Mouse (Mus musculus): ENCODE results near the gene Gpcpd1.
"Not testable (repeated sequence)": the region's sequence is repeated elsewhere in the genome, so short reads cannot be mapped to it uniquely, and the experiment has no call there.

The Gpcpd1 gene

DNA sequence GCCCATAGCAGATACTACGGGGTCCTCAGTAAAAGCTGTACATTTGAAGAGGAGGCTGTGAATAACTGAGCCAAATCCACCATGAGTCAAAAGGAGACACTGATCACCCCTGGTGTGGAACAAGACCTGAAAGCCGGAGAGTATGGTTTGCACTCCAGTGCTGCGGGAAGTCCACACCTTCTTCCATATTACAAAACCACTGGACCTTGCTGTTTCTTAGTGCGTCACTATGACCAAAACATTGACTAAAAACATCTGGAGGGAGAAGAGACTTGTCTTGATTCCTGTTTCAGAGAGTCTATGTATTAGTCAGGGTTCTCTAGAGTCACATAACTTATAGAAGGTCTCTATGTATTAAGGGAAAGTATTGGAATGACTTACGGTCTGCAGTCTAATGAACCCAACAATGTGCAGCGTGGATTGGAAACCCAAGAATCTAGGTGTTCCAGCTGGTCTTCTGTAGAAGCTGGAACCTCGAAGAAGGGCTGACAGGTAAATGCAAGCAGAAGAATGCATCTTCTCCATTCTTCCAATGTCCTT is at the start of gene Gpcpd1:
Gene Gpcpd1 (minus strand): TSS at position 490 of the 540 bp plus-strand sequence.
- no peak for DNase-seq (ENCODE audit: low spot score)

DNA sequence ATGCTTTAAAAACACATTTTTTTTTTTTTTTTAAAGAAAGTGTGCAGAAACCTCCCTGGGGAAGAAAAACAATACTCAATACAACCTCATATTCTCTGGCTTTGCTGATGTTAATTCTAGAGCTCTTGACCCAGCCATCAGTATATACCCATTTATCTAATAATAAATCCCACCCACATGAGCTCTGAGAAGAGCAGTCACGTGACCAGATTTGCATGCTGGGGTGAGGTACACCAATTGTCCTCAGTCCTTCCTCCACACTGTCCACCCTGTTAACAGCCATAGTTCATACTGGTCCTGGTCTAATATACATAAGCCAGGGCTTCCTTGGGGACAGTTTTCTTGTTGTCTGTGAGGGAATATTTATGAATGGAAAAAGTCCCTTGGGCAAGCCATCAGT is 49.0 kb upstream of the Gpcpd1 start:
- no peak for DNase-seq (ENCODE audit: low spot score)

DNA sequence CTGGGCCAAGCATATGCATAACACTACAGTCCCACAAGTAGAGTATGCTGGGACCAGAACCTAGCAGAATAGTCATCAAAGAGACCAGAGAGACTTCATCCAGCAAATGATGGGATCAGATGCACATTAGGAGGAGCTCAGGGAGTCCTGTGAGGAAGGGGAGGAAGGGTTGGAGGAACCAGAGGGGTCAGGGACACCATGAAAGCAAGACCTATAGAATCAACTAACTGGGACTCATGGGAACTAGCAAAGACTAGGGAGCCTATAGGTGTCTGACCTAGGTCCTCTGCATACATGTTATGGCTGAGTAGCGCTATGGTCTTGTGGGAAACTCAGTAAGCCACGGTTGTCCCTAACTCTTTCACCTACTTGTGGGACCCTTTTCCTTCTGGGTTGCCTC is 41.1 kb upstream of the Gpcpd1 start:
- no peak for DNase-seq (ENCODE audit: low spot score)

DNA sequence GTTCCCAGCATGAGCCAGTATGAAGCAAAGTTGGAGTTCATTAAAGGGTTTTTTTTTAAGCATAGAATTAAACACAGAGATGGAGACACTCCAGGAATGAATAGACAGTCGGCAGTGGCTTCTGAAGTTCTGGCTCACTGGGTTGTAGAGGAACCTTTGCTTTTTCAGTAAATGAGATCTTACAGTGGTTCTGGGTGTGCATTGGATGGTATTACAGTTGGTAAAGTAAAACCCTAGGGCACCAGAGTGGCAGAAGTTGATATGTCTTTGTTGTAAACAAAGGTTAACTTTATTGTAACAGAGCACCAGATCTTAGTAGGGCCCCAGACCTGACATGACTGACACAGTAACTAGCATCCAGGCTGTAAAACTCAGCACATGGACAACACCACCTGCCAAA is 35.6 kb upstream of the Gpcpd1 start:
- no peak for DNase-seq (ENCODE audit: low spot score)

DNA sequence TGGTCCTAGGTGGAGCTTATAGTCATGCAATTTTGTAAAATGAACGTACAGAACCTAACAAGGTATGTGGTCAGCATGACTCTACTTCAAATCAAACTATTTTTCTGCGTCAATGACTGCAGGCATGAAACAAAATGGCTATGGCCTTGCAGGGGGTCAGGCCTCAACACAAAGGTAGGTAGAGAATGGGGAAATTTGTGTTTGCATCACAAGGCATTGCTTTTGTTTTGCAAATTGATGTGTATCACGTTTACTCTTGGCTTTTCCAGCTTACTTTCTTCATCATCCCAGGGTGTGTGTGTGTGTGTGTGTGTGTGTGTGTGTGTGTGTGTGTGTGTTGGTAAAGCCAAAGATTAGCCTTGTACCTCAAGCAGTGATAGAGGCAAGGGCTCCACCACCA is 30.2 kb upstream of the Gpcpd1 start:
- no peak for DNase-seq (ENCODE audit: low spot score)

DNA sequence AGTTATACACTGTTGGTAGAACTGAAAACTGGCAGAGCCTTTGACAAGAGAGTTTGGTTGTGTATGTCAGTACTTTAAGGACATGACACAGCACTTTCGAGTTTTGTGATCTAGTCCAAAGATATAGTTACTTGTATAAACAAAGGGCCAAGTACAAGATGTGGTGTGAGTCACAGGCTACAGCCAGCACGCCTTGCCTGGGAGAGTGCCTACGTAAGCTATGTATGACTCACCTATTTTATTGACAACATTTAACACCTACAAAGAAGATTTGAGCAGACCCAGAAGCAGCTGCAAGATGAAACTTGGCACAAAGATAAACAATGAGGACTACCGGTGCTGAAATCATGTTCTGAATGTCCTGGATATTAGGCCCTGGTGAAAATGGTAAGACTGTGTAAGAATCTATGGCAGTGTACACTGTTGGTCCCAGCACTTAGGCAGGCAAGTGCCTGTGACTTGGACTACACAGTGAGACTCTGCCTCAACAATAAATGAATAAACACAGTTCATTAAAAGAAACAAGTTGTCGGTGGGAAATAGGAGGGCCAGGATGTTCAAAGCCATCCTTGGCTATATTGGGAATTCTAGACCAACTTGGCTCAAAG is 26.2 kb upstream of the Gpcpd1 start:
- DNase-seq (ENCODE audit: low spot score) = no peak

DNA sequence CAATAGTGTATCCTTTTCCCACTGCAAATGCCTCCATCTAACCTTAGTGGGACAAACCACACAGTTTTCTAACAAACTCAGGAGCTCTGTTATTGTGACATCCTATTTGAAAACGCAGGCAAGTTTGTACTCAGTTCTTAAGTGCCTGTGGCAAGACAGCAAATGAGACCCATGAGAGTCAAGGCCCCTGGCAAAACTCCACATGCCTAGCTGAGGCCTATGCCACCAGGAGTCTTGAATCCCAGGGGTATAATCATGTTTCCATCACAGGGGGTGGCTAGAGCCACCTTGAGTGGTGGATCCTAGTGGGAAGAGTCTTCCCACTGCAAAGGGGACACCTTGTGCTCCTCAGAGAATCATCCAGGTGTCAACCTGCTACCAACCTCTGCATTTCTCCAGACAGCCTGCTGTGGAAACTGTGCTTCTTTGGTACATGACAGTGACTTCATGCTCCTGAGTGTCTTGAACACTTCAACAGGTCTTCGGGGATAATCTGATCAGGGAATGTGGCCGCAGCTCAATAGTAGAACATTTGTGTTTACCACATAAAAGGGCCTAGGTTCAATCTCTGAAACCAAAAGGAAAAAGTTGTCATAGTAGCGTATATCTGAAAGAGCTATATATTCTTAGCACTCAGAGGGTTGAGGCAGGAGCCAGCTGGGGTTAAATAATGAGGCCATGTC is 24.2 kb upstream of the Gpcpd1 start:
- DNase-seq (ENCODE audit: low spot score) = no peak

DNA sequence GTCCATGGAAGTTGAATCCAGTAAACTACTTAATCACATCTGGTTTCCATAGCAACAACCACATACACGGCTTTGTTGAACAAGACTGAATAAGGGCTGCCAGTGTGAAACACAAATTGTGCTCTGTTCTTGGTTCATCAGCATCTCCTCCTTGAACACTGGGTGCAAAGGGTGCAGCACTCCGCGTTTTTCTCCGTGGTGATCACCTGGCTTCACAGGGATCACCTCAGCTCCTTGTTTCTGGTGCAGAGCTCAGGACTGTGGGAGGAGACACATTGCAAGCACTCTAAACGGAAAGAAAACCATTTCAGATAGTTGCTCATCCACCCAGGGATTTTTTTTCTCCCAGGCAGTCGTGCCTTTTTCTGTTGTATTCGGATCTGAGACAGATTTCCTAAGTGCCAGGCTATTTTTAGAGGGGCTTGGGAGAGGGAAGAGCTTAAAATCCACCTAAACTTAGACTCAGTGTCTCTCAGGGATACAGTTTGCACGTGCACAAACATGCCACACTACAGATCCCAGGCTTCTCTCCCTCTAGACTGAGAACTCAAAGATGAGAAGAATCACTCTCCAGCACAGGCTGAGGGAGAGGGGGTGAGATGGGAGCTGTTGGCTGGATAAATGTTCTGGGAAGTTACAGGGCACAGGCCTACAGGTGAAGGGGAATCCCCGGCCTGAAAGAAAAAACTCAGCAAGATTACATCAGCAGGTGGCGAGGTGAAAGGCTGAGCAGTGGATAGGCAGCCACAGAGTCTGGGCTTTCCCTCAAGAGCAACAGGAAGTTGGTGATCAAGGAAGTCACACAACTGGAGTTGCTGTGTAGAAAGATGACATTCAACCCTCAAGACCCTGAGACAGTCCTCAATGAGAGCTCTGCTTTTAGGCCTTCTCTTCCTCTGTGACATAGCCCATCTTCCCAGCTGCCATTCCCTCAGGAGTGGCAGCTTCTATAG is 19.9 kb upstream of the Gpcpd1 start:
- no peak for DNase-seq (ENCODE audit: low spot score)

DNA sequence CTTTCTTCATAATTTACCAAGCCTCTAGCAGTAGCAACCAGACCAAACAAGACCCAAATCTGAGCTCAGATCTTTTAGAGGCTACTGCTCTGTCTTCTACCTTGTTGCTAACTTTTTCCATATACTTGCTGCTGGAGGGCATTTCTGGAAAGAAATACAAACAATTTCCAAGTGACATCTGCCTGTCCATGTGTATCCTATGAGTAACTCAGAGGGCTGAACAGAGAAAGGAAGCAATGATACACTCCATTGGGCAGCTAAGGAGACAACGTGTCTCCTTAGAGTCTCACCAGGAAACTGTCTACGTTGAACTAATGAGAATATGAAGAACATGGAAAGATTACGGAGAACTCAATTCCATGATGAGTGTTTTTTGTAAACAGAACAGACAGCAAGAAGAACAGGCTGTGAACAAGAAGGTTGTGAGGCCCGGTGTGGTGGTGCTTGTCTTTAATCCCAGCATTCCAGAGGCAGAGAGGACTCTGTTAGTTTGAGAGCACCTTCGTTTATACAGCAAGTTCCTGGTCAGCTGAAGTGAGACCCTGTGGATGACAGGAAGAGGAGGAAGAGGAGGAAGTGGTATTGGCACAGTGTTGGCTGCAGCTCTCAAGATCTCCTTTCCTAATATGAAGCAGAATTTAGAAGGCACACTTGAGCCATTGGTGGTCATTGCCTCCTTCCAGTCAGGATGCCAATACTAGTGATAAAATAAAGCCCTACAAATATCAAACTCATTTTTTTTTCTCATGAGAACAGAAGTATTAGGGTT is 18.4 kb upstream of the Gpcpd1 start:
- DNase-seq (ENCODE audit: low spot score) = no peak

DNA sequence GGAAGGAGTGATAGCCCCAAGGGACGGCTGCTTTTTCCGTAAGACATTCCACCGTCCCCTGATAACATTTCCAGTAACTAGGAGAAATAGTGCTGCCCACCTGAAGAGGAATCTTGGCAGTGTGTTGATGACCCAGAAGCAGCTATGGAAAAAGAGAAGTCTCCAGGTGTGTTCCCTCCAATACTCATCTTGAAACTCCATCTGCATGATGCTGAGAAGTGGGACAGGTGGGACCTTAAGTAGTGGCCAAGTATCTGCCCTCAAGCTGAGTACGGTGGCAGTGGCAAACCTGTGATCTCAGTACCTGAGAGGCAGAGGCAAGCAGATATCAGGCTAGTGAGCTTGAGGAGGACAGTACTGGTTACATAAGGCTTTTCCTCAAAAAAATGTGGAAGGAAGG is 17.4 kb upstream of the Gpcpd1 start:
- DNase-seq (ENCODE audit: low spot score) = no peak

DNA sequence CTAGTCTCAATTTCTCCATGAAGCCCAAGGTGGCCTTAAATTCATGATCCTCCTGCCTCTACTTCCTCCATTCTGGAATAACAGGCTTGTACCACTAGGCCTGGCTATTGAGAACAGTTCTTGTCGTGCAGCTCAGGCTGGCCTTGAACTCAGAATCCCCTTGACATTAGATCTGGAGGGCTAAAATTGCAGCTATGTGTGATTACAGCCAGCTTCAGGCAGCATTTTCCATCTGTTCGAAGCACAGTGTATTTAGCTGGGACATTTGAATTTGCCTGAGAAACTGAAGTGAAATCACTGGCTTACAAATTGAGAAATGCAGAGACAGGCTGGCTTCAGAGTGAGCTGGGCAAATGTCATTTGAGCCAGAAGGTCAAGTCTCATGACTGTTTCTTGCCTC is 16.2 kb upstream of the Gpcpd1 start:
- DNase-seq (ENCODE audit: low spot score) = no peak

DNA sequence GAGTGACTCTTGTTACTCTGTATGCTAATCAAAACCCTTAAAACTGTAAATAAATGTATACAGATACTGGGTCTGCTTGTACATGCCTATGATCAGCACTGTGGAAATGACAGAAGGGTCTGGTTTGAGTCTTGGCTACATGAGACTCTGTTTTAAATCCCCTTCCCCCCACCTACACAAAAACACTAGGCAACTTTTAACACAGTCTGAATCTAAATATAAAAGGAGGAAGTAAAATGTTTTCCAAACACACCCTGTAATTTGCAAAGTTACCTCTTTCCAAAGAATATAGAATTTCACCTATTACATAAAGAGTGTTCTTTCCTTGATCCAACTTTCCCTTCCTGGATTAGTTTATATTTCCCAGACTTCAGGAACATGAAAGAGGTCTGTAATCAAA is 14.2 kb upstream of the Gpcpd1 start:
- no peak for DNase-seq (ENCODE audit: low spot score)

DNA sequence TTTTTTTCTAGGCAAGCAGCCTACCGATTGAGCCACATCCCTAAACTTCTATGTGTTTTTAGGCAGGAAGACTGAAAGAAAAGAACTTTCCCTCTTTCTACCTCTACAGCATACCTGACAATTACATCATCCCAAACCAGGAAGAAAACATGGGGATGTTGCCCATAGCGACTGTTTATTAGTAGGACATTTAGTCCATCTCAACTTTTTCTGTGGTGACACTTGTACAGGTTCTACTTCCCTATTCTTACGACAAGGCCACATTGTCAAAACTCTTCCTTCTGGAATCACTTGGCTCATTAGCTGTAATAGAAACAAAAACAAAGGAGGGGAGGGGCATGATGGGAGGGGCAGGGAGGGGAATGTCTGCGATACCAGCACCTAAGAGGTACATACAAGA is 12.6 kb upstream of the Gpcpd1 start:
- DNase-seq (ENCODE audit: low spot score) = no peak

DNA sequence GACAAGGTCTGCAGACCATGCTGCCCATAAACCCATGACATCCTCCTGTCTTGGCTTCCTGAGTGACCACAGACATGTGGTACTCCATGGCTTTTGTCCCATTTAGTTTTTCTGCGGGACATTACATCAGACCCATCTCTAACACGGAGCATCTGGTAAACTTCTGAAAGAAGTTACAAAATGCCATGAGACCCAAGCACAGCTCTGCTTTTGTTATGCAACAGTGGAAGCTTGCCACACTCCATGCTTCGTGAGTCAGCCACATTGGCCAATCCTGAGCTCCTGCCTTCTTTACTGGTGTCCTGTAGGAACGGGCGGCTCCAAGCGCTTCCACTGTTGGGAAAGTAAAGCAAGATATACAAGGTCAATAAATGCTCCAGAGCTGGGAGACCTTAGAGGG is 11.6 kb upstream of the Gpcpd1 start:
- no peak for DNase-seq (ENCODE audit: low spot score)

DNA sequence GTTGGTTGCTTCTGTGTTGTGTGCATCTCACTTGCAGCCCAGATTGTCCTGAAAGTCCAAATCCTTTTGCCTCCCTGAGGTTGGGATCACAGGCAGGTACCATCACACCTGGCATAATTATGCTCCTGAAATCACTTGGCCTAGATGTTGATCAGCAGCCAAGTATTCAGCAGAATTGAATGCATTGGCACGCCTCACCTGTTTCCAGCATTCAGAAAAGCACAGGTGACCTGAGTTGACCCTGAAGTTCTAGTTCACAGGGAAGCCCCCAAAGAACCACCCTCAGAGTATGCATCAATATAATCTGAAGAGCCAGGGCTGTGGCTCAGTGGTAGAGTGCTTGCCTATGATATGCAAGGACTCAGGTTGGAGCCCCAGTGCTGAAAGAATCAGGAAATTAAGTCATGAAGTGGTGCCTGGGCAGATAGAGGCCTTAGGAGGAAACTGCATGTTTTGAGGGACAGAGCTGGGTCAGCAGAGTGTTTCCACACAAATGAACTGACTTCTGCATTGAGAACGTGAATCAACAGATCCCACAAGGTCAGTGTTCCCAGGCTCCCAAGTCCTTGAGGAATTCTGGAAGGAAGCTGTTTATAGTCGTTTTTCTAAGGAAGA is 10.4 kb upstream of the Gpcpd1 start:
- DNase-seq (ENCODE audit: low spot score) = no peak

DNA sequence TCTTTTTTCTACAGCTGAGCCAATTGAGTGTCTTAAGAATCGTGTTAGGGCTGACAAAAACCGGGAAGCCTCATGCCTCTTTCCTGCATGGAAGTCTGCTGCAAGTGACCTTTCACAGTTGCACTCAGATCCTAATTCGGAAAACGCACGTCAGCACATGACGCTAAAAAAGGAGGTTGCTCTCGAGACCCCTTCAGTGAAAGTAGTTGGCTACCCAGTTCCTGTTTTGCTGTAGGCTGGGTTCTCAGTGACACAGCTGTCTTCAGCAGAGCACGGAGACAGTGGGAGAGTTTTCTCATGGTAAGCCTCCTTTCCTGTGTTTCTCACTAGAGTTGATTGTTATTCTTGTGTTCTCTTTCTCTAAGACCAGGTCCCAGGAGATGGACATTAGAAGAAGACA is 9.7 kb upstream of the Gpcpd1 start:
- DNase-seq (ENCODE audit: low spot score) = no peak

DNA sequence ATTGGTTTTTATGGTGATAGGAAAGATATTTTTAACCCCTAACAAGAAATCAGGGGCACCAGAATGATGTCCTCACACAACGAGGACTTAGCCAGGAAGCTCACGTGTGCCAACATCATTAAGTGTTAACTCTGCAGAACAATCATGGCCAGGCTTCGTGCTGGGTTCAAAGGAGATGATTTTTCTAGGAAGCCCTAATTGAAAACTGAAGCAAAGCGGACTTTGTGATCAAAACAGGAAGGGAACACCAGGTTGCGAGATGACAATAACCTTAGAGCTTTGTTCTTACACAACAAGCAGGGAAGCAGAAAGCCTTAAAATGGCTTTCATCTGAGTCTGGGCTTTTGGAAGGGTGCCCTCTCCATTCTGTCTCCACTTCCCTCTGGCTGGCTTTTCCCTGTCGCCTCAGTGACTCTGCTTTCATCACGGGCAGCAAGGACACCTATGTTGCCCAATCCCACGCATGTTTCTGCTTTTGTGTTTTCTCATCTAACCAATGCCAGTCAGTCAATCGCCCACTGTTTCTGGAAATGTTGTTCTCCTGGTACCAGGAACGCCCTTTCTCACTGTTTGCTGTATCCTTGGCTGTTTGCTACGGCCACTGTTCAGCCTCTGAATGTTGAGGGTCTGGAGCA is 8.2 kb upstream of the Gpcpd1 start:
- no peak for DNase-seq (ENCODE audit: low spot score)

DNA sequence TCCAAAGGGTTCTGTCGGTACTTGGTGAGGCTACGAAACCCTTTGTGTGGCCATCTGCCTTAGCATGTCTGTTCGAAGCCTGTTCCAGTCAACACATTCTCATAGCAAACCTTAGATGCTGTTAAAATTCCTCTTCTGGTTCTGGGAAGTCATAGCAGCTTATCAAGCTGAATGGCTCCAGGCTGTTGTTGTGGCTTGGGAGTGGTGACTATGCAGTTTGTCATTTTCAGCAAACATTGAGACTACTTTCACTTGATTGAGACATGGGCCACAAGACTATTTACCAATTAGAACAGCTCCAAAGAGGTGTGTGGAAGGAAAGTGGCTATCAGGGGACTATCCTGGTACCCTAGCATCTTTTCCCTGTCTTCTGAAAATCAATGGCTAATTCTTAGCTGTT is 4.6 kb upstream of the Gpcpd1 start:
- no peak for DNase-seq (ENCODE audit: low spot score)

DNA sequence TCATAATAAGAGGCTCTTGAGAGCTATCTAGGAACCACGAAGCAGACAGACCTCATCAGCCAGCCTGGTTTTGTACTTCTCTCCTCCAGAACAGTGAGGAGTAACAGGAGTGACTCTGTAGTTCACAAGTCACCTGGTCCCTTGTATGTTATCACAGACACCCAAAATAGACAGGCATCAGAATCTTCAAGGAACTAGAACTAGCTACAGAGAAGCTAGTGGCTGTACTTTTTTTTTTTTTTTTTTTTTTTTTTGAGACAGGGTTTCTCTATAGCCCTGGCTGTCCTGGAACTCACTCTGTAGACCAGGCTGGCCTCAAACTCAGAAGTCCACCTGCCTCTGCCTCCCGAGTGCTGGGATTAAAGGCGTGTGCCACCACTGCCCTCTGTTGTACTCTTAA is 4.0 kb upstream of the Gpcpd1 start:
- not testable (repeated sequence) for DNase-seq (ENCODE audit: low spot score)

DNA sequence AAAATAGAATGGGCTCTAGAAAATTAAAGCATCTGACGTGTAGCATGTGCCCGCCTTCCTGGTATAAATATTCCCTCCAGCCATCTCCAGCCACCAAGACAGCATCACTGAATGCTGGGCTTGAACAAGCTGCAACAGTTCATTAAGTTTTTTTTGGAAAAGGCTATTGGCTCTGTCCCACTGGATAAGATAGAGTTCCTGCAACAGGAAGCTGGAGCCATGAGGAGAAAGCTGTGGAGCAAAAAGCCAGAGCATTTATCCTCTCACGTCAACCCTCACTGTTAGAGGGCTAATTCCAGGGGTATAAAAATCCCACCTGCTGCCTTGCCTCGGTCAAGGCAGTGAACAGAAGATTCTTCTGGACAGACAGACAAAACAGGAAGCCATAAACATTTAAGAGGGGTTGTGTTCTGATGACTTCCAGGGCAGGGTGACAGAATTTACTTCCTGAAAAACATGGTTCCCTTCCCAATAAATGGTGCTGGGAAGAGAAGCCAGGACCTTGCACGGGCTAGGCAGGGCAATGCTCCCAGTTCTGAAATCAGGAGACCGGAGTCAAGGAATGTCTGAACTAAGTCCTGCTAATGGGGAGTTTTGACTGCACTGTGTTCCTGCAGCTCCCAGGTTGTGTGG is 2.5 kb upstream of the Gpcpd1 start:
- no peak for DNase-seq (ENCODE audit: low spot score)

DNA sequence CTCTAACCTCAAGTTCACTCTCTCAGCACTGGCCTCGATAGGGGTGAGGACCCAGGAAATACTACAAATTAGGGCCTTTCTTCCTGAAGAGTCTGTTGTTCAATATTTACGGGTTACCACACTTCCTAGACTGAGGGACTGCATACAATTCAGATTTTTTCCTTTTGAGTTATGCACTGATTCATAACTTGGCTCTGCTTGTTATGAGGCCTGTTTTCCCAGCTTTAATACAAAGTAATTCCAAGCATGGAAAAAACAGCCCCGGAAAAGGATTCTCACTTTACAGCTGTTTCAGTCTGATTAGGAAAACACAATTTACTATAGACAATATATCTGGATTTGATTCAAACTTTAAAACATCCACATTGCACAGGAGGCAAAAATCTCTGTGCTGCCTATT is 1.5 kb downstream of the Gpcpd1 start:
- DNase-seq (ENCODE audit: low spot score) = no peak
